Mouse (Mus musculus): ENCODE measurements around the gene Vmn1r174. TPM values are rescaled to one million over a fixed set of nuclear protein-coding genes. Genes with fewer than 3 reads are reported as not detected.
"Not testable (repeated sequence)": the region's sequence is repeated elsewhere in the genome, so short reads cannot be mapped to it uniquely, and the experiment has no call there.

Gene Vmn1r174
- polyA plus RNA-seq (2014; fragmentation: Nextera tagmentation; extraction: Ambion mirVana) = not detected in 2 replicates

- ATAC-seq (ENCODE audit: low read depth); H3K27me3 ChIP-seq (ENCODE audit: control insufficient read depth, insufficient read depth, low read length); H3K4me3 ChIP-seq (ENCODE audit: low read depth, low read length); H3K9me3 ChIP-seq (ENCODE audit: control insufficient read depth, low read length); H3K36me3 ChIP-seq (ENCODE audit: control insufficient read depth, insufficient read depth, low read length); H3K4me1 ChIP-seq (ENCODE audit: control insufficient read depth, insufficient read depth, low read length); H3K27ac ChIP-seq (ENCODE audit: low read depth, low read length); H3K4me2 ChIP-seq (ENCODE audit: low read depth, low read length); H3K9ac ChIP-seq (replicated peaks; ENCODE audit: low read depth, low read length): not testable (repeated sequence)
- WGBS = 61% methylated on average over 1 of the region's 1 CpGs
Observed at GRCm38 (mm10) chr7:23751970-23752369, at the start of gene Vmn1r174. Gene Vmn1r174, plus strand, starts transcription at chr7:23752270.

GRCm38 (mm10) chr7:23784526-23784925, 32.5 kb downstream of the Vmn1r174 start:
- H3K4me1 ChIP-seq (ENCODE audit: control insufficient read depth, insufficient read depth, low read length) = no peaks in the 10 kb centered on the region
- no peak overlapping the region for H3K9ac ChIP-seq (replicated peaks; ENCODE audit: low read depth, low read length)
- H3K27ac ChIP-seq (ENCODE audit: low read depth, low read length) = no peak overlapping the region
- WGBS = 80% methylated on average over 6 of the region's 6 CpGs
- ATAC-seq (ENCODE audit: low read depth) = no peak
- no peaks in the 10 kb centered on the region for H3K27me3 ChIP-seq (ENCODE audit: control insufficient read depth, insufficient read depth, low read length)
- no peaks in the 10 kb centered on the region for H3K36me3 ChIP-seq (ENCODE audit: control insufficient read depth, insufficient read depth, low read length)
- no peak overlapping the region for H3K4me2 ChIP-seq (ENCODE audit: low read depth, low read length)
- no peak overlapping the region for H3K4me3 ChIP-seq (ENCODE audit: low read depth, low read length)
- H3K9me3 ChIP-seq (ENCODE audit: control insufficient read depth, low read length) = peaks cover 14% of the 10 kb centered on the region

- H3K27me3 ChIP-seq (ENCODE audit: control insufficient read depth, insufficient read depth, low read length); ATAC-seq (ENCODE audit: low read depth); H3K4me2 ChIP-seq (ENCODE audit: low read depth, low read length): not testable (repeated sequence)
Observed at GRCm38 (mm10) chr7:23810543-23810942, 58.5 kb downstream of the Vmn1r174 start, which contains the start of gene Vmn1r175. Gene Vmn1r175, minus strand, starts transcription at chr7:23810643.

More at GRCm38 (mm10) chr7:23810543-23810942, 58.5 kb downstream of the Vmn1r174 start, which contains the start of gene Vmn1r175:
- not testable (repeated sequence) for H3K27ac ChIP-seq (ENCODE audit: low read depth, low read length); H3K9me3 ChIP-seq (ENCODE audit: control insufficient read depth, low read length); H3K9ac ChIP-seq (replicated peaks; ENCODE audit: low read depth, low read length); H3K4me3 ChIP-seq (ENCODE audit: low read depth, low read length); H3K36me3 ChIP-seq (ENCODE audit: control insufficient read depth, insufficient read depth, low read length); H3K4me1 ChIP-seq (ENCODE audit: control insufficient read depth, insufficient read depth, low read length)

Other genes starting within 250 kb of the Vmn1r174 start
- not detected in 2 replicates for gene Vmn1r167, start 245.1 kb upstream of the Vmn1r174 start, polyA plus RNA-seq (2014; fragmentation: Nextera tagmentation; extraction: Ambion mirVana)
- gene Vmn1r168, start 212.5 kb upstream of the Vmn1r174 start, polyA plus RNA-seq (2014; fragmentation: Nextera tagmentation; extraction: Ambion mirVana) = not detected in 2 replicates
- not detected in 2 replicates for gene Vmn1r169, start 176.7 kb upstream of the Vmn1r174 start, polyA plus RNA-seq (2014; fragmentation: Nextera tagmentation; extraction: Ambion mirVana)
- gene Vmn1r170, start 146.1 kb upstream of the Vmn1r174 start, polyA plus RNA-seq (2014; fragmentation: Nextera tagmentation; extraction: Ambion mirVana) = not detected in 2 replicates
- gene Vmn1r171, start 121.5 kb upstream of the Vmn1r174 start, polyA plus RNA-seq (2014; fragmentation: Nextera tagmentation; extraction: Ambion mirVana) = not detected in 2 replicates
- not detected in 2 replicates for gene Vmn1r172, start 94.0 kb upstream of the Vmn1r174 start, polyA plus RNA-seq (2014; fragmentation: Nextera tagmentation; extraction: Ambion mirVana)
- not detected in 2 replicates for gene Vmn1r173, start 51.6 kb upstream of the Vmn1r174 start, polyA plus RNA-seq (2014; fragmentation: Nextera tagmentation; extraction: Ambion mirVana)
- gene Vmn1r175, start 58.4 kb downstream of the Vmn1r174 start, polyA plus RNA-seq (2014; fragmentation: Nextera tagmentation; extraction: Ambion mirVana) = not detected in 2 replicates
- gene Vmn1r176, start 85.1 kb downstream of the Vmn1r174 start, polyA plus RNA-seq (2014; fragmentation: Nextera tagmentation; extraction: Ambion mirVana) = not detected in 2 replicates
- gene Vmn1r177, start 114.2 kb downstream of the Vmn1r174 start, polyA plus RNA-seq (2014; fragmentation: Nextera tagmentation; extraction: Ambion mirVana) = not detected in 2 replicates
- gene Vmn1r178, start 139.7 kb downstream of the Vmn1r174 start, polyA plus RNA-seq (2014; fragmentation: Nextera tagmentation; extraction: Ambion mirVana) = not detected in 2 replicates
- not detected in 2 replicates for gene Vmn1r179, start 174.7 kb downstream of the Vmn1r174 start, polyA plus RNA-seq (2014; fragmentation: Nextera tagmentation; extraction: Ambion mirVana)
- gene Vmn1r180, start 198.4 kb downstream of the Vmn1r174 start, polyA plus RNA-seq (2014; fragmentation: Nextera tagmentation; extraction: Ambion mirVana) = not detected in 2 replicates
- gene Vmn1r181, start 222.3 kb downstream of the Vmn1r174 start, polyA plus RNA-seq (2014; fragmentation: Nextera tagmentation; extraction: Ambion mirVana) = not detected in 2 replicates
- gene V1rd19, start 249.4 kb downstream of the Vmn1r174 start, polyA plus RNA-seq (2014; fragmentation: Nextera tagmentation; extraction: Ambion mirVana) = not detected in 2 replicates